Mouse (Mus musculus) monocyte, adult 5-6 weeks (primary cell): ENCODE measurements around the gene Agtr1b. TPM values are rescaled to one million over a fixed set of nuclear protein-coding genes. Genes with fewer than 3 reads are reported as not detected.

Experiments used
- ATAC-seq: fragments of 153-309, 156-312 bp; replicated peaks from 2 replicates; pipeline ENCODE4 v1.8.0; 2017; ENCODE audit warnings: mild to moderate bottlenecking; ENCODE audit not compliant: low TSS enrichment, insufficient number of reproducible peaks, severe bottlenecking, poor library complexity, low FRiP score
- total RNA-seq: library from RNA; stranded (forward); fragments of 200-1000, 200-491, 200-594 nt; gene quantifications from 3 replicates; pipeline ENCODE4 v1.2.3, GENCODE M21; 2017

Agtr1b gene
- not detected in 3 replicates for total RNA-seq

- ATAC-seq: no peak
Measured at GRCm38 (mm10) chr3:20366558-20367522, at the start of gene Agtr1b. Agtr1b (minus strand) TSS chr3:20367177.

GRCm38 (mm10) chr3:20353598-20353997, 13.4 kb downstream of the Agtr1b start:
- ATAC-seq: no peak

- no peak for ATAC-seq
Measured at GRCm38 (mm10) chr3:20348206-20348605, 18.8 kb downstream of the Agtr1b start.

GRCm38 (mm10) chr3:20340402-20340801, 26.6 kb downstream of the Agtr1b start:
- no peak for ATAC-seq

GRCm38 (mm10) chr3:20334681-20335080, 32.3 kb downstream of the Agtr1b start:
- no peak for ATAC-seq

GRCm38 (mm10) chr3:20317233-20317632, 49.7 kb downstream of the Agtr1b start:
- no peak for ATAC-seq

- ATAC-seq: no peak
Measured at GRCm38 (mm10) chr3:20309142-20309541, 57.8 kb downstream of the Agtr1b start.

GRCm38 (mm10) chr3:20307256-20307655, 59.7 kb downstream of the Agtr1b start:
- no peak for ATAC-seq

GRCm38 (mm10) chr3:20304758-20305352, 62.1 kb downstream of the Agtr1b start:
- peak; percentile 90 for ATAC-seq

- no peak for ATAC-seq
Measured at GRCm38 (mm10) chr3:20295546-20295945, 71.4 kb downstream of the Agtr1b start.

GRCm38 (mm10) chr3:20294542-20295348, 72.2 kb downstream of the Agtr1b start:
- ATAC-seq: 0 out of 2 replicates have a peak, but pooled peaks have one; percentile 22

- ATAC-seq: no peak
Measured at GRCm38 (mm10) chr3:20291370-20291769, 75.6 kb downstream of the Agtr1b start.

GRCm38 (mm10) chr3:20288761-20289160, 78.2 kb downstream of the Agtr1b start:
- no peak for ATAC-seq

- ATAC-seq: no peak
Measured at GRCm38 (mm10) chr3:20281796-20282195, 85.2 kb downstream of the Agtr1b start.

GRCm38 (mm10) chr3:20275633-20276032, 91.3 kb downstream of the Agtr1b start, which contains the start of gene Cpb1:
Cpb1 (minus strand) TSS chr3:20275733.
- no peak for ATAC-seq
